Mouse (Mus musculus) liver, adult 2 months (tissue): ENCODE measurements around the gene Eaf1.

Experiments used
- CTCF ChIP-seq: fragments of 200-500 bp; IDR thresholded peaks from 2 replicates; pipeline ENCODE4 v1.5.1; 2011; ENCODE audit warnings: low read depth, low read length, control low read depth
- POLR2A ChIP-seq: fragments of 200-500 bp; IDR thresholded peaks from 2 replicates; pipeline ENCODE4 v1.6.1; 2011; ENCODE audit warnings: low read length, control low read depth; ENCODE audit not compliant: insufficient read depth; ENCODE audit errors: extremely low read depth

GRCm38 (mm10) chr14:31557784-31558183 is 63.6 kb downstream of the Eaf1 start:
- TF ChIP-seq CTCF (no peak), POLR2A (no peak)
